Mouse (Mus musculus) erythroblast, embryonic 14.5 days (primary cell): ENCODE data around the gene Smyd3. TPM values are rescaled to one million over a fixed set of nuclear protein-coding genes. Genes with fewer than 3 reads are reported as not detected.

Experiments
- H3K27me3 ChIP-seq: 2 replicates; pipeline ENCODE4 v1.6.1; 2012; ENCODE audit warnings: inconsistent platforms; ENCODE audit not compliant: control insufficient read depth
- H3K36me3 ChIP-seq: 2 replicates; pipeline ENCODE4 v1.6.1; 2012; ENCODE audit warnings: mild to moderate bottlenecking, inconsistent platforms; ENCODE audit not compliant: control insufficient read depth
- H3K4me1 ChIP-seq: 2 replicates; pipeline ENCODE4 v1.6.1; 2012; ENCODE audit warnings: inconsistent platforms; ENCODE audit not compliant: control insufficient read depth
- H3K4me3 ChIP-seq: replicated peaks from 2 replicates; pipeline ENCODE3; 2012; ENCODE audit warnings: moderate library complexity, mild to moderate bottlenecking, inconsistent platforms
- H3K9me3 ChIP-seq: 2 replicates; pipeline ENCODE4 v1.6.1; 2012; ENCODE audit warnings: low read length, inconsistent platforms, mixed read lengths; ENCODE audit not compliant: control insufficient read depth
- GATA1 ChIP-seq: IDR thresholded peaks from 2 replicates; pipeline ENCODE4 v1.6.1; 2012; ENCODE audit warnings: low read length, inconsistent platforms, mixed read lengths
- TAL1 ChIP-seq: IDR thresholded peaks from 3 replicates; pipeline ENCODE4 v1.6.1; 2012; ENCODE audit warnings: low read length, inconsistent platforms, mixed read lengths
- polyA plus RNA-seq: library from polyadenylated mRNA; stranded (reverse); fragments of >175 nt; gene quantifications from 2 replicates; pipeline ENCODE4 v1.2.3, GENCODE M21; 2012

Smyd3 gene
- polyA plus RNA-seq, 1 experiment = 0.09 TPM

DNA sequence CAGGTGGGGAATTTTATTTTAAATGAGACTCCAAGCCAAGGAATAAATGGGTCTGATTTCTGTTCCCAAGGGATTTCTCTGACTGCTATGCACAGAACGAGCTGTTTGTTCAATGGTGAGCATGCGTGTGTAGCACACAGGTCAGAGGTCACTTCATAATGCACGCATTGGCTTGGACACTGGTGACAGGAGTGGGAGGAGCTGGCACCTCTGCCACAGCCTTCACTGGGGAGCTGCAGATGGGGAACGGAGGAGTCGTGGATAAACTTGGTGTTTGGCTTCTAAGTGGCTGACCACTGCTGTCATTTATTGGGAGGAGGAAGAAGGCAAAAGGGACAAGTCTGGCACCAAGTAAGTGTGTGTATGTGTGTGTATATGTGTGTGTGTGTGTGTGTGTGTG lies 421.5 kb downstream of the Smyd3 start:
- no peak overlapping the region for H3K4me3 ChIP-seq
- no peak for TF ChIP-seq TAL1
- no peak for TF ChIP-seq GATA1
- no peaks in the 10 kb centered on the region for H3K4me1 ChIP-seq
- no peaks in the 10 kb centered on the region; the same call in 1 of the 2 replicates for H3K36me3 ChIP-seq
- H3K9me3 ChIP-seq = no peaks in the 10 kb centered on the region
- H3K27me3 ChIP-seq = no peaks in the 10 kb centered on the region

GRCm38 (mm10) chr1:179089174-179089573 lies 428.7 kb downstream of the Smyd3 start:
- Histone ChIP-seq H3K4me3 (no peak overlapping the region), H3K36me3 (no peaks in the 10 kb centered on the region; the same call in 1 of the 2 replicates), H3K9me3 (0 out of 2 replicates have a peak, but pooled peaks cover 2% of the 10 kb centered on the region), H3K27me3 (no peaks in the 10 kb centered on the region), H3K4me1 (no peaks in the 10 kb centered on the region)
- TF ChIP-seq TAL1 (no peak), GATA1 (no peak)

DNA sequence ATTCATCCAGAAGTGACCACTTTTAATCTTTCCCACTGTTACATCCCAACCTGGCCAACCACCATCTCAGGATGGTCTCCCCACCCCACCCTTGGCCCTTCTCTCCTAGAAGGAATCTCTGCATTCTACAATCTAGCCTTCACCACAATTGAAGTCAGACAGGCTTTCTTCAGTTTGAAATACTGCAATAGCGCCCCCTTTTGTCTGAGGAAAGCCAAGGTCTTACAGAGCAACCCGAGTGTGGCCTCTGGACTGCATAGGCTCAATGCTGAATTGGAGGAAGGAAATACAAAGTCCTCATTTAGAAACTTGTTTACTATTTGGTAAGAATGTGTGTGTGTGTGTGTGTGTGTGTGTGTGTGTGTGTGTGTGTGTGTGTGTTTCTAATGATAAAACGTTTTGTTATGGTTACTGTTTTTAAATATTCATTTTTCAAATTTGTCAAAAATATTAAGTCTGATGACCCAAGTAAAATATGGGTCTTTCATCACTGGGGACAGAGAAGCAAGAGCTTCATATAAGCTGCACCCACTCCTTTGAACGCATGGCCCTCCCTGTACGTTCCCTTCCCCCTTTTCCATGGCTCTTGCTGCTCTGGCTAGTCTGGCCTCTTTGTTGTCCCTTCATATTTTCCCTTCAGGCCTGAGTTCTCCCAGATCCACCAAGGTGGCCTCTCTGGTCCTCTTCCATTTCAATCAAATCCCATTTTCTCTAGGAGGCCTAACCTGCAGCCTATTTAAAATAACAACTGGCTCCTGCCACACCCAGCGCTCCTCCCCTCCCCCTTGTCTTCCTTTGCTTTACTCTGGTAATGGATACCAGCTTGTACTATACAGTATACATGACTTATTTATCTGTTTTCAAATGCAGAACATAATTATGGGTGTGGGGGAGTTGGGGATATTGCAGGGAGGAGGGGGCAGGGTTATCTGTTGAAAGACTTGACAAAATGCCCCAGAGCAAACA lies 430.5 kb downstream of the Smyd3 start:
- Histone ChIP-seq H3K9me3 (0 out of 2 replicates have a peak, but pooled peaks cover 2% of the 10 kb centered on the region), H3K4me1 (no peaks in the 10 kb centered on the region), H3K27me3 (no peaks in the 10 kb centered on the region), H3K4me3 (no peak overlapping the region), H3K36me3 (peaks cover under 1% of the 10 kb centered on the region; the same call in 1 of the 2 replicates)
- no peak for TF ChIP-seq GATA1
- no peak for TF ChIP-seq TAL1

DNA sequence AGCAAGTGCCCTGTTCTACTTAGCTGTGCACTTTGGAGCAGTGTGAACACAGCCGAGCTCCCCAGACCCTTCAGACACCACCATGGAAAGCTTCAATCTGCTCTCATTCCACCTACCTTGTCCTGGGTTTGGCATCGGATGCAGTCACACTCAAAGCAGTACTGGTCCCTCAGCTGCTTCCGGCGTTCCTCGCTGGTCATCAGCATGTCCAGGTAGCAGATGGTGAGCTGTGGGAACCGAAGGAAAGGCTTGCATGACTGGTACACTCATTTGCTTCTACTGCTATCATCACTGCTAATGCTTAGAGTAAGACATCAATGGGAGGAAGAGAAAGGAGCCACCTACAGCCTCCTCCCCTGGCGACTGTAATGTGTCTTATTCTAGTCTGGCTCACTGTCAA lies 431.6 kb downstream of the Smyd3 start:
- H3K9me3 ChIP-seq = 0 out of 2 replicates have a peak, but pooled peaks cover 2% of the 10 kb centered on the region
- H3K27me3 ChIP-seq = no peaks in the 10 kb centered on the region
- no peak overlapping the region for H3K4me3 ChIP-seq
- TF ChIP-seq GATA1 = no peak
- TF ChIP-seq TAL1 = no peak
- H3K4me1 ChIP-seq = no peaks in the 10 kb centered on the region
- H3K36me3 ChIP-seq = peaks cover 2% of the 10 kb centered on the region; the same call in 1 of the 2 replicates

DNA sequence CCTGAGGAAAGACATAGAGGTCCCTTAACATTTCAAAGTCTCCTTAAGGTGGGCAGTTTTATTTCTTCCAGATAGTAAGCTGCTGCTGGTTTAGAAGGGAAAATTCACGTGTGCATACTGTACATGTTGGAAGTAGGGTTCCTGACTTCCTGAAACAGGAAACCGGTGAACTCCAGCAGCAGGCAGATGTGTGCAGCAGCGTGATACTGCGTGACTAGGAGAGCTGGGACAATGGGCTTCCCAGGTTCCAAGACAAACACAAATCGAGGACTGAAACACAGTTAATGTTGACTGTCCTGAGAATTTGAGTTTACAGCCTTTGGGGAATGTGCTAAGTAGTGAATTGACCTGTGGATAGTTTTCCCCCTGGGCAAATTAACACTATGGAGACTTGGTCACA lies 434.7 kb downstream of the Smyd3 start:
- Histone ChIP-seq H3K9me3 (0 out of 2 replicates have a peak, but pooled peaks cover 2% of the 10 kb centered on the region), H3K4me3 (no peak overlapping the region), H3K27me3 (no peaks in the 10 kb centered on the region), H3K4me1 (no peaks in the 10 kb centered on the region), H3K36me3 (peaks cover 2% of the 10 kb centered on the region; the same call in 1 of the 2 replicates)
- TF ChIP-seq GATA1 (no peak), TAL1 (no peak)

GRCm38 (mm10) chr1:179073846-179074245 lies 444.0 kb downstream of the Smyd3 start:
- no peaks in the 10 kb centered on the region for H3K9me3 ChIP-seq
- no peak overlapping the region for H3K4me3 ChIP-seq
- H3K27me3 ChIP-seq = no peaks in the 10 kb centered on the region
- H3K4me1 ChIP-seq = no peaks in the 10 kb centered on the region; the same call in 1 of the 2 replicates
- TF ChIP-seq GATA1 (no peak), TAL1 (no peak)
- H3K36me3 ChIP-seq = no peaks in the 10 kb centered on the region

DNA sequence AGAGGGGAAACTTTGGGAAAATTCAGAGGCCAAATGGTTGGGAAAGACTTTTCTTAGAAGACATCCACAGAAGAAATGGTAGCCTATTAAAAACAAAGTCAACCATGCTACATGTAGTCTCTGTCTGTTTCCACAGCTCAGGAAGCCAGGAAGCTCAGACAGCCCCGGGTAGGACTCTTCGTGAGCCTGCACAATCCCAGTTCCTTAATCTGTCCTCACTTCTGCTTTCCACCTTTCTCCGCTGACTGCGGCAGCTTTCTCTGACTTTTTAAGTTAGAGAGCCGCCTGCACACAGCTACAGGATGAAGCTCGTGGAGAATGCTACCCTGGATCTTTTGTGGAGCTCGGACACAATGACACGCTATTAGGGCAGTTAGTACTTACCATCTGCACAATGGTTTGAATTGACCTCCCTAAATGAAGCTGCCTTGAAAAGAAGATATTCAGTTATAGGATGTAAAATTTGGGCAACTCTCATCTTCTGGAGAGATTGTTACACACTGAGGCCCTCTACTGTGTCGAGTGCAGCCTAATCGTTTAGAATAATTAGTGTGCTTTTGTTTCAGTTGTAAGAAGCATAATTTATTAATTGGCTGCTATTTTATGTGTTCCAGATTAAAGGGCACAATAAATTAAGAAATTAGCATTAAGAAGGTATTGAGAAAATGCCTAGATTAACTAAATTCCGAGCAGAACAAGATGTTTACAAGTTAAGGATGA lies 444.7 kb downstream of the Smyd3 start:
- no peak overlapping the region for H3K4me3 ChIP-seq
- TF ChIP-seq GATA1 (no peak), TAL1 (no peak)
- no peaks in the 10 kb centered on the region for H3K27me3 ChIP-seq
- H3K36me3 ChIP-seq = no peaks in the 10 kb centered on the region
- no peaks in the 10 kb centered on the region; the same call in 1 of the 2 replicates for H3K4me1 ChIP-seq
- no peaks in the 10 kb centered on the region for H3K9me3 ChIP-seq

- Histone ChIP-seq H3K27me3 (no peaks in the 10 kb centered on the region), H3K4me3 (no peak overlapping the region), H3K4me1 (no peaks in the 10 kb centered on the region; the same call in 1 of the 2 replicates), H3K9me3 (no peaks in the 10 kb centered on the region), H3K36me3 (no peaks in the 10 kb centered on the region)
- TF ChIP-seq TAL1 (no peak), GATA1 (no peak)
These were observed 445.4 kb downstream of the Smyd3 start for GRCm38 (mm10) chr1:179072406-179072805.

GRCm38 (mm10) chr1:179068990-179069389 lies 448.9 kb downstream of the Smyd3 start:
- Histone ChIP-seq H3K9me3 (no peaks in the 10 kb centered on the region), H3K36me3 (no peaks in the 10 kb centered on the region)

More at GRCm38 (mm10) chr1:179068990-179069389, 448.9 kb downstream of the Smyd3 start:
- Histone ChIP-seq H3K27me3 (no peaks in the 10 kb centered on the region), H3K4me3 (no peak overlapping the region), H3K4me1 (no peaks in the 10 kb centered on the region)
- TF ChIP-seq GATA1 = no peak
- TF ChIP-seq TAL1 = no peak
